Mouse (Mus musculus) E14TG2a.4 (cell line): ENCODE results near the gene Kif13a.

Experiments used
- H3K27me3 ChIP-seq: 2 replicates; pipeline ENCODE4 v1.6.1; 2014; ENCODE audit warnings: low read length, control low read depth; ENCODE audit not compliant: insufficient read depth
- H3K36me3 ChIP-seq: 2 replicates; pipeline ENCODE4 v1.6.1; 2014; ENCODE audit warnings: low read length, control low read depth; ENCODE audit not compliant: insufficient read depth
- H3K4me1 ChIP-seq: replicated peaks from 2 replicates; pipeline ENCODE4 v1.6.1; 2014; ENCODE audit warnings: low read depth, low read length, control low read depth
- H3K4me3 ChIP-seq: replicated peaks from 2 replicates; pipeline ENCODE4 v1.5.1; 2014; ENCODE audit warnings: mild to moderate bottlenecking, low read length
- H3K9me3 ChIP-seq: 2 replicates; pipeline ENCODE4 v1.6.1; 2014; ENCODE audit warnings: low read length, control low read depth
- CTCF ChIP-seq: conservative IDR thresholded peaks from 2 replicates; pipeline ENCODE4 v1.5.1; 2014; ENCODE audit warnings: low read length
- NANOG ChIP-seq: IDR thresholded peaks from 2 replicates; pipeline ENCODE4 v1.6.1; 2014; ENCODE audit warnings: borderline replicate concordance, low read length, mixed read lengths
- POU5F1 ChIP-seq: IDR thresholded peaks from 2 replicates; pipeline ENCODE4 v1.6.1; 2014; ENCODE audit warnings: low read length, borderline replicate concordance

The Kif13a gene

DNA sequence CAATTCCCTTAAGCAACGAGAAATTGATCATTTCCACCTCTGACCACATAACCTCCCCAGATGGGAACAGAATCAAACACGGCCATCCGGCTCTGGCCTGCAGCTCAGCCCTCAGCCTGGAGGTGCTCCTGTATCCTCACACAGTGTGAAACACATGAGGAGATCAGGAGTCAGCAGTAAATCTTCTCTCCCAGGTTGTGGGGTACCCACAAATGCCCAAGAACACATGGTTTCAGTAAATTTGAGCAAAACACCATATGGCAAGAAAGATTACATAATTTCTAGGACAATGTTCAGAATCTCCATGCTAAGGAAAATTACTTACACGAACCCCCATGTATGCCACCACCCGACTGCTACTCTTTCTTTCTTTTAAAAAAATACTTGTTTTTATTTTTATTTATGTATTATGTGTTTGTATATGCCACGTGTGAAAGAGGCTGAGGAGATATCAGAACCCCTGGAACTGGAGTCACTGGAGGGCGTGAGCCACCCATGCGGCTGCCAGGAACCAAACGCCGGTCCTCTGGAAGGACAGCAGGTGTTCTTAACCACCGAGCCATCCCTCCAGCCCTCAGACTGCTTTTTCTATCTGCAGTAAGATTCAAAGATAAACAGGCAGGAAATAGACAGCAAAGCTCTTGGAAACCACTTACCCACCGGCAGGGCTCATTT lies 85.0 kb downstream of the Kif13a start:
- Histone ChIP-seq H3K9me3 (no peaks in the 10 kb centered on the region), H3K4me1 (peaks cover 11% of the 10 kb centered on the region), H3K4me3 (no peak overlapping the region), H3K36me3 (peaks cover 7% of the 10 kb centered on the region; the same call in 1 of the 2 replicates), H3K27me3 (no peaks in the 10 kb centered on the region)
- no peak for TF ChIP-seq CTCF
- no peak for TF ChIP-seq NANOG
- TF ChIP-seq POU5F1, result no peak

DNA sequence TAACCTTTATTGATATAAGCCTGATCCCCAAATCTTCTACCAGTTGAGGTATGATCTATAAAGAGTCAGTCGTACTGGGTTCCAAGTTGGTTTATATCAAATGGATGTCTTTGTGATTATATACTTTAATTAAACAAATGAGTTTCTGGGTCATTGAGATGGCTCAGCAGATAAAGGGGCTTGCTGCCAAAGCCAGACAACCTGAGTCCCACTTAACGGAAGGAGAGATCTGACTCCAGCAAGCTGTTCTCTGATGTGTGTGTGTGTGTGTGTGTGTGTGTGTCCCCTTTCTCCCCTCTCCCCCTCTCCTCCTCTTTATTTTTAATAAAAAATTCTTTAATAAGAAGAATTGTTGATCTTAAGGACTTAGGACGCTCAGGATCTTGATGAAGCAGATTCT lies 86.0 kb downstream of the Kif13a start:
- H3K9me3 ChIP-seq, result no peaks in the 10 kb centered on the region
- no peaks in the 10 kb centered on the region for H3K27me3 ChIP-seq
- H3K4me1 ChIP-seq, result peaks cover 11% of the 10 kb centered on the region
- H3K36me3 ChIP-seq, result peaks cover 7% of the 10 kb centered on the region; the same call in 1 of the 2 replicates
- TF ChIP-seq CTCF (no peak), POU5F1 (no peak), NANOG (no peak)
- no peak overlapping the region for H3K4me3 ChIP-seq

DNA sequence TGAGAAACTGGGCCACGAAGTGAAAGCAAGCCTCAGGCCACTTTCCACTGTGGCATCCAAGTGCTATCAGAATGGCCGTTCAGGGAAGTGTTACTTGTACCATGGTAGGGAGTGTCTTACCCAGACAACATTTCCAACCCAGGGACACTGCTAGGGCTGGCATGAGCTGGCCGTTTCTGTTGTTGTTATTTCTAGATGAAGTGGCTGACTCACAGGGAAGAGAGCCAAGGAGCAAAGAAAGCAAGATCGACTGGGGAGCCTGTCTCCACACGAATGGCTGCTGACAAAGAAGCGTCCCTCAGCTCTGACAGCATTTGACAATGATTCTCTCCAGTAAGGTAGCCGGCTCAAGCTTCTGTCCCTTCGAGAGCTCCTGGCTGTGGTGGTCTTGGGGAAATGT lies 87.5 kb downstream of the Kif13a start:
- no peak overlapping the region for H3K4me3 ChIP-seq
- peaks cover 5% of the 10 kb centered on the region; the same call in 1 of the 2 replicates for H3K36me3 ChIP-seq
- no peaks in the 10 kb centered on the region for H3K9me3 ChIP-seq
- H3K4me1 ChIP-seq, result peaks cover 7% of the 10 kb centered on the region; the same call in 1 of the 2 replicates
- no peaks in the 10 kb centered on the region for H3K27me3 ChIP-seq
- TF ChIP-seq NANOG (no peak), POU5F1 (no peak), CTCF (no peak)

- no peak for TF ChIP-seq POU5F1
- H3K27me3 ChIP-seq, result no peaks in the 10 kb centered on the region
- H3K4me1 ChIP-seq, result peaks cover 7% of the 10 kb centered on the region; the same call in 1 of the 2 replicates
- no peaks in the 10 kb centered on the region for H3K9me3 ChIP-seq
- no peaks in the 10 kb centered on the region for H3K36me3 ChIP-seq
- no peak overlapping the region for H3K4me3 ChIP-seq
These were observed 88.0 kb downstream of the Kif13a start for GRCm38 (mm10) chr13:46841668-46842067.

GRCm38 (mm10) chr13:46840676-46841075 lies 89.0 kb downstream of the Kif13a start:
- H3K4me3 ChIP-seq, result no peak overlapping the region
- H3K4me1 ChIP-seq, result peaks cover 7% of the 10 kb centered on the region; the same call in 1 of the 2 replicates
- H3K36me3 ChIP-seq, result no peaks in the 10 kb centered on the region
- no peak for TF ChIP-seq POU5F1
- TF ChIP-seq NANOG, result no peak
- TF ChIP-seq CTCF, result no peak
- H3K9me3 ChIP-seq, result no peaks in the 10 kb centered on the region
- no peaks in the 10 kb centered on the region for H3K27me3 ChIP-seq

DNA sequence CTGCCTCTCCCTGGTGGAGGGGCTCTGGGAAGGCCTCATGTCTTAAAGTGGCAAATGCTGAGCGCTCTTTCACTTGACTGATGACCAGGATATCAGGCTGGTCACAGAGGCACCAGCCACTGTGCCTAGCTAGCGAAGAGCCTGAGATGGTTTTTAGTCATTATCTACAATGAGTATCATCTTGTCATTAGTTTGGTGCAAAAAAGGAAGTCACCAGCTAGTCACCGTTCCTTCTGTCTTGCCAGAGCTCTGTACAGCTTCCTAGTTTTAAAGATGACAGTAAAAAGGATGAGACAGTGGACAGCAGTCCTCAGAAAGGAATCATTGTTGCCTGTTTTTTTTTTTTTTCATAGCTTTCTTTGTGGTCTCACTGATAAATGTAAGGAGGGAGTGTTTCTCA lies 90.4 kb downstream of the Kif13a start:
- no peak overlapping the region for H3K4me3 ChIP-seq
- H3K36me3 ChIP-seq, result no peaks in the 10 kb centered on the region
- H3K9me3 ChIP-seq, result no peaks in the 10 kb centered on the region
- TF ChIP-seq CTCF (no peak), POU5F1 (no peak), NANOG (no peak)
- no peaks in the 10 kb centered on the region for H3K27me3 ChIP-seq
- H3K4me1 ChIP-seq, result peaks cover 7% of the 10 kb centered on the region; the same call in 1 of the 2 replicates

DNA sequence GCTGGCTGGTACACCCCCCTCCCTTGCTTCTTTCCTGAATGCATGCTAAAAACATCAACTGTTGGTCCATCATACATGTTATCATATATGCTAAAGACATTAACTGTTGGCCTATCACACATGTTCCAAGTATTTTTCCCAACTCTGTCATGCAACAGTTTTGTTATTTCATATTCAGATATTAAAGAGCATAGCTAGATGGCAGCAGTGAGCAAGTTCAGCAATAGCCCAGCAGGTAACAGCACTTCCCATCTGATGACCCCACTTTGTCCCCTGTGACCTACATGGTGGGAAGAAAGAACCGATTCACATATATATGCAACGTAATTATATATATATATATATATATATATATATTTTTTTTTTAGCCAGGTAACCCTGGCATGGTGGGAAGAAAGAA lies 91.1 kb downstream of the Kif13a start:
- TF ChIP-seq CTCF, result peak; percentile 22; the same call in 1 of the 2 replicates
- no peak for TF ChIP-seq POU5F1
- no peak for TF ChIP-seq NANOG
- Histone ChIP-seq H3K36me3 (no peaks in the 10 kb centered on the region), H3K27me3 (no peaks in the 10 kb centered on the region), H3K4me1 (peaks cover 7% of the 10 kb centered on the region; the same call in 1 of the 2 replicates), H3K4me3 (no peak overlapping the region), H3K9me3 (no peaks in the 10 kb centered on the region)

- Histone ChIP-seq H3K36me3 (peaks cover 9% of the 10 kb centered on the region), H3K4me1 (0 out of 2 replicates have a peak, but pooled peaks cover 1% of the 10 kb centered on the region), H3K4me3 (no peak overlapping the region), H3K9me3 (no peaks in the 10 kb centered on the region), H3K27me3 (no peaks in the 10 kb centered on the region)
- TF ChIP-seq CTCF, result no peak
- TF ChIP-seq NANOG, result no peak
- TF ChIP-seq POU5F1, result no peak
These were observed 94.3 kb downstream of the Kif13a start for GRCm38 (mm10) chr13:46835351-46835750.

- H3K9me3 ChIP-seq, result no peaks in the 10 kb centered on the region
- no peak for TF ChIP-seq POU5F1
- peak; percentile 21; the same call in 1 of the 2 replicates for TF ChIP-seq CTCF
- no peaks in the 10 kb centered on the region for H3K27me3 ChIP-seq
- no peak overlapping the region for H3K4me3 ChIP-seq
- peaks cover 13% of the 10 kb centered on the region for H3K36me3 ChIP-seq
- no peaks in the 10 kb centered on the region for H3K4me1 ChIP-seq
These were observed 94.9 kb downstream of the Kif13a start for GRCm38 (mm10) chr13:46834805-46835204.
